Mouse (Mus musculus): ENCODE data around the gene Slc7a15. TPM values are rescaled to one million over a fixed set of nuclear protein-coding genes. Genes with fewer than 3 reads are reported as not detected.

Gene Slc7a15
- total and polyA plus RNA-seq, 2 experiments from 2014 or later: 0.09 TPM; not detected in 1

- H3K9ac ChIP-seq (replicated peaks; ENCODE audit: low read length): no peak overlapping the region; the same call in 1 of the 2 replicates
- ATAC-seq (no peak), DNase-seq (ENCODE audit: low spot score) (peak; percentile 66)
- WGBS: 12% methylated on average over 15 of the region's 15 CpGs
- H3K4me1 ChIP-seq (ENCODE audit: insufficient read depth, low read length): peaks cover 19% of the 10 kb centered on the region; the same call in 1 of the 2 replicates
- peak overlapping the region; percentile 93 for H3K4me2 ChIP-seq (ENCODE audit: low read depth, low read length)
- H3K27me3 ChIP-seq (ENCODE audit: insufficient read depth, low read length): no peaks in the 10 kb centered on the region
- no peaks in the 10 kb centered on the region for H3K9me3 ChIP-seq (ENCODE audit: low read length)
- H3K27ac ChIP-seq: peak overlapping the region; percentile 76
- TF ChIP-seq CTCF (IDR thresholded peaks at IDR 0.05; ENCODE audit: low read depth): no peak
- peak overlapping the region; percentile 98 for H3K4me3 ChIP-seq (ENCODE audit: low read length)
- no peaks in the 10 kb centered on the region for H3K36me3 ChIP-seq (ENCODE audit: insufficient read depth, low read length)
Observed at GRCm38 (mm10) chr12:8495881-8496678, 102.8 kb downstream of the Slc7a15 start.

GRCm38 (mm10) chr12:8494675-8495074, 104.2 kb downstream of the Slc7a15 start:
- no peak for TF ChIP-seq CTCF (IDR thresholded peaks at IDR 0.05; ENCODE audit: low read depth)
- Histone ChIP-seq H3K9me3 (ENCODE audit: low read length) (no peaks in the 10 kb centered on the region), H3K4me2 (ENCODE audit: low read depth, low read length) (no peak overlapping the region), H3K4me3 (ENCODE audit: low read length) (no peak overlapping the region), H3K36me3 (ENCODE audit: insufficient read depth, low read length) (no peaks in the 10 kb centered on the region), H3K9ac (replicated peaks; ENCODE audit: low read length) (no peak overlapping the region), H3K4me1 (ENCODE audit: insufficient read depth, low read length) (peaks cover 14% of the 10 kb centered on the region; the same call in 1 of the 2 replicates), H3K27me3 (ENCODE audit: insufficient read depth, low read length) (no peaks in the 10 kb centered on the region), H3K27ac (no peak overlapping the region)
- ATAC-seq (no peak), DNase-seq (ENCODE audit: low spot score) (no peak)
- WGBS: 90% methylated on average over 3 of the region's 3 CpGs

- H3K27ac ChIP-seq: no peak overlapping the region
- H3K9ac ChIP-seq (replicated peaks; ENCODE audit: low read length): no peak overlapping the region
- no peak overlapping the region for H3K4me3 ChIP-seq (ENCODE audit: low read length)
- no peak overlapping the region for H3K4me2 ChIP-seq (ENCODE audit: low read depth, low read length)
- H3K36me3 ChIP-seq (ENCODE audit: insufficient read depth, low read length): no peaks in the 10 kb centered on the region
- H3K27me3 ChIP-seq (ENCODE audit: insufficient read depth, low read length): no peaks in the 10 kb centered on the region
- no peak for TF ChIP-seq CTCF (IDR thresholded peaks at IDR 0.05; ENCODE audit: low read depth)
- ATAC-seq (no peak), DNase-seq (ENCODE audit: low spot score) (no peak)
- WGBS: 41% methylated on average over 3 of the region's 3 CpGs
- peaks cover 14% of the 10 kb centered on the region; the same call in 1 of the 2 replicates for H3K4me1 ChIP-seq (ENCODE audit: insufficient read depth, low read length)
- no peaks in the 10 kb centered on the region for H3K9me3 ChIP-seq (ENCODE audit: low read length)
Observed at GRCm38 (mm10) chr12:8493386-8493785, 105.5 kb downstream of the Slc7a15 start.

- WGBS: 40% methylated on average over 4 of the region's 4 CpGs
- no peak overlapping the region for H3K9ac ChIP-seq (replicated peaks; ENCODE audit: low read length)
- H3K4me2 ChIP-seq (ENCODE audit: low read depth, low read length): no peak overlapping the region
- no peaks in the 10 kb centered on the region for H3K9me3 ChIP-seq (ENCODE audit: low read length)
- TF ChIP-seq CTCF (IDR thresholded peaks at IDR 0.05; ENCODE audit: low read depth): no peak
- no peak overlapping the region for H3K27ac ChIP-seq
- no peaks in the 10 kb centered on the region for H3K27me3 ChIP-seq (ENCODE audit: insufficient read depth, low read length)
- ATAC-seq: no peak
- no peaks in the 10 kb centered on the region for H3K36me3 ChIP-seq (ENCODE audit: insufficient read depth, low read length)
- H3K4me1 ChIP-seq (ENCODE audit: insufficient read depth, low read length): no peaks in the 10 kb centered on the region; the same call in 1 of the 2 replicates
- peak; percentile 23 for DNase-seq (ENCODE audit: low spot score)
- H3K4me3 ChIP-seq (ENCODE audit: low read length): no peak overlapping the region
Observed at GRCm38 (mm10) chr12:8489098-8489497, 109.8 kb downstream of the Slc7a15 start.

- DNase-seq (ENCODE audit: low spot score) (no peak), ATAC-seq (peak; percentile 38; the same call in 1 of the 2 replicates)
- Histone ChIP-seq H3K4me3 (ENCODE audit: low read length) (no peak overlapping the region), H3K27me3 (ENCODE audit: insufficient read depth, low read length) (no peaks in the 10 kb centered on the region), H3K27ac (no peak overlapping the region), H3K4me1 (ENCODE audit: insufficient read depth, low read length) (no peaks in the 10 kb centered on the region; the same call in 1 of the 2 replicates), H3K4me2 (ENCODE audit: low read depth, low read length) (no peak overlapping the region), H3K9ac (replicated peaks; ENCODE audit: low read length) (no peak overlapping the region), H3K36me3 (ENCODE audit: insufficient read depth, low read length) (no peaks in the 10 kb centered on the region), H3K9me3 (ENCODE audit: low read length) (no peaks in the 10 kb centered on the region)
- TF ChIP-seq CTCF (IDR thresholded peaks at IDR 0.05; ENCODE audit: low read depth): no peak
- WGBS: 78% methylated on average over 4 of the region's 4 CpGs
Observed at GRCm38 (mm10) chr12:8488652-8488980, 110.2 kb downstream of the Slc7a15 start.

GRCm38 (mm10) chr12:8487959-8488651, 110.8 kb downstream of the Slc7a15 start:
- 58% methylated on average over 5 of the region's 5 CpGs for WGBS
- no peaks in the 10 kb centered on the region for H3K9me3 ChIP-seq (ENCODE audit: low read length)
- no peaks in the 10 kb centered on the region for H3K27me3 ChIP-seq (ENCODE audit: insufficient read depth, low read length)
- no peak overlapping the region for H3K9ac ChIP-seq (replicated peaks; ENCODE audit: low read length)
- H3K27ac ChIP-seq: no peak overlapping the region
- H3K36me3 ChIP-seq (ENCODE audit: insufficient read depth, low read length): no peaks in the 10 kb centered on the region
- H3K4me2 ChIP-seq (ENCODE audit: low read depth, low read length): no peak overlapping the region
- DNase-seq (ENCODE audit: low spot score) (peak; percentile 64), ATAC-seq (peak; percentile 87)
- TF ChIP-seq CTCF (IDR thresholded peaks at IDR 0.05; ENCODE audit: low read depth): no peak
- H3K4me1 ChIP-seq (ENCODE audit: insufficient read depth, low read length): no peaks in the 10 kb centered on the region; the same call in 1 of the 2 replicates
- no peak overlapping the region for H3K4me3 ChIP-seq (ENCODE audit: low read length)

Data from hindbrain, postnatal 0 days (tissue).